Mouse (Mus musculus): ENCODE measurements at regions not wholly inside any gene's neighbourhood (a gene's known extent, or its start where the extent isn't known, plus 50 kb on each side); places are given as distances from the start of the nearest gene placed in this dataset.

DNA sequence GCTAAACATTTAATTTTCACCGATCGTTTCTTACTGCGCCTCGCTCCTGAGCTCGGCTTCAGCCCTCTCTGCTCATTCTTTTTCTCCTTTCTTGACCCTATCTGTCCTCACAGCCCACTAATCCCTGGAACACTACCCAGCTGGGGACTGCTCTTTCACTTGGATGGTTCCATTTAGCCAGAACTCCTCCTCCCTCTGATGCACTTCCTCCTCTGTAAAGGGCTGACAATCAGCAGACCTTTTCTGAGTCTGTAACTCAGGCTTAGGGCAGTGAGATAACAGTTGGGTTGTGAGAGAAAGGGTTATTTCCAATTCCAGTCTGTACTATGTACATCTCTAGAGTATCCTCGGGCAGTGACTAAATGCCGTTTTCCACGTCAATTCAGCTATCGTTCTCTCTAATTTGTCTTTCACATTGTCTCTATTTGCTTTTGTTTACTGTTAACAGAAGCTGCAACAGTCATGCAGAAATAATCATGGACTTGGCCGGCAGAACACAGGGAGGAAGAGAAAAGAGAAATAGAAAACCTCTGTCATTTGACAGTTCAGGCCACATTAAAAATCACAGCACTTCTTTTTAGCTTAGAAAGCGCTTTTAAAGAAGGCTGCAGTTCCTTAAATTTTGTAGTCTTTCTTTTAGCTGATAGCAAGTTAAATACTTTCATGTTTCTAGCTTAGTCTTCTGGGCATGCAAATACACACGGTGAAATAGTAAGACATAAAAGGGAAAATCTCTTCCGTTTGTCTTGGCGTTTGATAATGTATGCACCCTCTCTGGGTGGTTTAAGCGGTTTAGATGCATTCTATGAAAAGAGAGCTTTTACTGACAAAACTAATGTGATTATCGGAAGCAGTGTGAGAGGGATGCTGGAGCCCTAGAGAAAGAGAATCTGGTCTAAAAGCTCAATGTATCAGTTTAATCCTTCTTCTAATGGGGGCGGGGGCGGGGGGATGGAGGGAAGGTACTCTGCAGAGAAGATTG, 94.7 kb upstream of the Fam181b start:
- no peak for DNase-seq (ENCODE audit: low spot score)

- DNase-seq (ENCODE audit: low spot score) = no peak
These were observed 94.0 kb upstream of the Fam181b start for GRCm38 (mm10) chr7:92985683-92986070.

DNA sequence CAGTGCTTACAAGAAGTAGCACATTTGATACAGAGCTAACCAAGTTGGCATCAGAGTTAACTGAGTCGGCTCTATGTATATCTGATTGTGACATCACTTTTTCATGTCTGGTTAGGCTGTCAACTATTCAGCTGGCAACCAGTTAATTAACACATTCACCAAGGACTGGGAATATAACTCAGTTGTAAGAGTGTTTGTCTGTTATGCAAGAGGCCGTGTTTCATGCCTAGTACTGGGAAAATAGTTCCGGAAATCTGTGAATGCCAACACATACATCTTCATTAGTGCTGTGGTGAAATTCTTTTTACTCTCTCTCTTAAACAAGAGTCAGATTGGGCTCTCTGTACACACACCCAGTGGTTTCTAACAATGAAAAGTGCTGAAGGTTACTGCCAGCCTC, 80.8 kb upstream of the Fam181b start:
- DNase-seq (ENCODE audit: low spot score) = no peak

DNA sequence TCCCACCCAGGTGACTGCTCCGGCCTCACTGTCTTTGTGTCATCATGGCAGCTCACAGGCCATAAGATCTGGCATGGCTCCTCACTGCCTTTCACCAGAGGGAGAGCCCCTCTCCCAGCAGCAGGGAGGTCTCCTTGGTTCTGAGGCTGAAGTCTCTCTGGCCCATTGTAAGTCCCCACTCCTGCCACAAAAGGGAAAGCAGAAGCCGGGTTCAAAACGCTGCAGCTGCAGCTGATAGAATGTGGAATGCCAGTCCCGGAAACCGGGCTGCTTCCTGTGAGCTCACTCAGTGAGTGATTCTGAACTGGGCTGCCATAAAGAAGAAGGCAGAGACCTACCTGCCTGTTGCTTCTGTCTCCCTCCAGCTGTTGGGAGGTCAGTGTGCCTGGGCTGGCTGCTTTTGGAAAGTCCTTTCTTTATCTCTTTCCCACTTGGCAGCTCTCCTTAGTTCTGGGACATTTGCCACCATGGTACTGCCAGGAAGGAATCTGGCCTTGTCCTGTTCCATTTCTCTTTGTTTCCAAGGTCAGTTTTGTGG, 72.9 kb upstream of the Fam181b start:
- peak; percentile 73 for DNase-seq (ENCODE audit: low spot score)

DNA sequence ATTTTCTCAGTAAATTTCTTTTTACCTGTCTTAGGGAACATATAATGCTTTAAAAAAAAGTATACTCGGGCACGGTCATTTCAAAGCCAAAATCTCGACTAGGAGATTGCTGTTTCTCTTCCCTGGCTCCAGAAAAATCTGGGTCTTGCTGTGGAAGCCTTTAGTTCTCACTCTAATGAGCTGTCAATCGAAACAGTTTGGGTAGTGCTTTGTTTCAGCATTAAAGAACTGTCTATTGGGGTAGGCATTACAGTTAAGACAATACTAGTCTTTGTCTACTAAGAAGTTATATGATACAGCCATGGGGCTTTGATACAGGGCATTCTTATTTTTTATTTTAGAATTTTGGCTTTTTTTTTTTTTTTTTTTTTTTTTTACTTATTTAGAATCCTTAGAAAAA, 71.9 kb upstream of the Fam181b start:
- DNase-seq (ENCODE audit: low spot score) = no peak

DNA sequence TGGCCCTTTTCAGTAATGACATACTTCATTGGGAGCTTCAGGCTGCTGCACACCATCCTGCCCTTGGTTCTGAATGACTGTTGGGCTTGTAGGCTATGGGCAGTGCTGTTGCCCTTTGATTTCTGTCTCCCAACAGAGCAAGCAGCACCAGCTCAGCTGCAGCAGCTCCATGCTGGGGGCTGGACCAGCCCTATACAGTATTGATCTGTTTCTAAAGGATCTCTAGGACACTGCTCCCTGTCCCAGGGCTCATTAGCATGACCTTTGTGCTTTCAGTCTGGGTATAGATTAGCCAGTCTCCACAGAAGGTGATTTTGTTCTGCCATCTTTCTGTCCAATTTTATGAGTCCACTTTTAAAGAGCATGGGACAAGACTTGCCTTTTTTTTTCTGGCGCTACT, 60.3 kb upstream of the Fam181b start:
- DNase-seq (ENCODE audit: low spot score) = no peak

- no peak for DNase-seq (ENCODE audit: low spot score)
These were observed 56.1 kb upstream of the Fam181b start for GRCm38 (mm10) chr7:93023489-93024130.

GRCm38 (mm10) chr7:93026231-93026630, 53.4 kb upstream of the Fam181b start:
- DNase-seq (ENCODE audit: low spot score) = no peak
